Mouse (Mus musculus): ENCODE measurements around the gene Pla2g12b.

Gene Pla2g12b

DNA sequence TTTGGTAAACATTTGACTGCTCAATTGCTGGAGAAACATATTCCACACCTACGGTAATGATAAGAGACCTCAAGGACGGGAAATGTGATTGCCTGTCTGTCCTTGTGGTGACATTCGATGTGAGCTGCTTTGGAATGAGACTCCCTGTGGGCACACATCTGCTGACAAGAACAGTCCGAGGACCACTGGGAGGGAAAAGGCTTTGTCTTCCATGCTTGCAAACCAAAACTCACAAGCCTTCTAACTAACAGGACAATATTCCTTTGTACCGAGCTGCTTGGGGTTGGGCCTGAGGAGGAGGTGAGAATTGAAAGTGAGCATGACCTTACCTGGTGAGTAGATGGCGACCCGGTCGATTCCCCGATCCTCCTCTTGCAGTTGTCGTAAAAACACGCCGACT is 63.8 kb downstream of the Pla2g12b start:
- DNase-seq (ENCODE audit: low read depth, low spot score): no peak

DNA sequence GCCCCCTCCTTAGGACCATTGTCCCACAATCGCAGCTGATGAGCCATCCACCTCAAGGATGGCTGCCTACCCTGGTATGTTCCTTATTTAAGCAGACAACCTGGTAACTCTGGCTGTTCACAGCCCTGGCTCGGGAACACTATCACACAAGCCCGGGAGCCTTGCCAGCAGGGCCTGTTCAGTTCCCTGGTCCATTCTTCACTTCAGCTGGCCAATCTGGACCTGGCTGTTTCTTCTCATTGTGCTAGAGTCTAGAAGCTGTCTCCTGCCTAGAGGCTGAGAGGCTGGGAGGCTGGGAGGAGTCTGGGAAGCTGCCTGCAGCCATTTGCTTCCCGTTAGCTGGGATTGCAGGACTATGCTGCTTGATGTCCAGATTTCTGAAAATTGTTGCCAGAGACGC is 67.0 kb downstream of the Pla2g12b start:
- DNase-seq (ENCODE audit: low read depth, low spot score): no peak
